Mouse (Mus musculus) kidney, postnatal 0 days (tissue): ENCODE measurements around the gene Rsph14. TPM values are rescaled to one million over a fixed set of nuclear protein-coding genes. Genes with fewer than 3 reads are reported as not detected.

Experiments
- ATAC-seq: fragments of 200-750 bp; cut with Nextera tagmentation; replicated peaks from 2 replicates; pipeline ENCODE4 v1.8.0; 2017; ENCODE audit warnings: low read depth, moderate number of reproducible peaks, moderate TSS enrichment, moderate library complexity; ENCODE audit not compliant: low FRiP score
- DNase-seq: peaks from one replicate; pipeline ENCODE4 v3.0.0-alpha.2; 2016; ENCODE audit warnings: low spot score
- H3K27ac ChIP-seq: fragments of 300-500 bp; sonication (generic); 2 replicates; pipeline ENCODE4 v1.5.1; 2014; ENCODE audit warnings: mild to moderate bottlenecking
- H3K27me3 ChIP-seq: fragments of 300-500 bp; sonication (generic); 2 replicates; pipeline ENCODE4 v1.6.1; 2014; ENCODE audit warnings: low read length, mixed read lengths; ENCODE audit not compliant: insufficient read depth
- H3K36me3 ChIP-seq: fragments of 300-500 bp; sonication (generic); 2 replicates; pipeline ENCODE4 v1.6.1; 2014; ENCODE audit warnings: low read length, mixed read lengths; ENCODE audit not compliant: insufficient read depth
- H3K4me1 ChIP-seq: fragments of 300-500 bp; sonication (generic); replicated peaks from 2 replicates; pipeline ENCODE4 v1.6.1; 2014; ENCODE audit warnings: antibody characterized with exemption, low read length, mixed read lengths; ENCODE audit not compliant: insufficient read depth
- H3K4me2 ChIP-seq: fragments of 300-500 bp; sonication (generic); 2 replicates; pipeline ENCODE4 v1.6.1; 2014; ENCODE audit warnings: mild to moderate bottlenecking, low read length, moderate library complexity, mixed read lengths
- H3K4me3 ChIP-seq: fragments of 300-500 bp; sonication (generic); replicated peaks from 2 replicates; pipeline ENCODE4 v1.5.1; 2014; ENCODE audit warnings: low read depth, low read length
- H3K9ac ChIP-seq: fragments of 300-500 bp; sonication (generic); 2 replicates; pipeline ENCODE4 v1.6.1; 2014; ENCODE audit warnings: low read depth, low read length
- H3K9me3 ChIP-seq: fragments of 300-500 bp; sonication (generic); replicated peaks from 2 replicates; pipeline ENCODE4 v1.6.1; 2016; ENCODE audit warnings: low read length, inconsistent platforms, mixed read lengths
- CTCF ChIP-seq: IDR thresholded peaks from 2 replicates; pipeline ENCODE4 v1.5.1; 2016; ENCODE audit warnings: antibody characterized with exemption, low read depth, mild to moderate bottlenecking, moderate library complexity
- WGBS: fragments of 180-500 bp; shearing (Covaris S2); extraction: QIAGEN DNeasy Blood & Tissue Kit; methylation state at CpG from one replicate; pipeline ENCODE4 v1.1.7; 2014; 5-methylcytosine and 5-hydroxymethylcytosine counted together
- polyA plus RNA-seq: library from polyadenylated mRNA; unstranded; fragments of >200 nt; fragmentation: Nextera tagmentation; extraction: Ambion mirVana; gene quantifications from 2 replicates; pipeline ENCODE4 v1.2.1, GENCODE M21; 2015

Gene Rsph14
- polyA plus RNA-seq, 1 experiment from 2014 or later, result not detected

- Histone ChIP-seq H3K9ac (no peak overlapping the region), H3K4me3 (no peak overlapping the region), H3K4me1 (no peaks in the 10 kb centered on the region), H3K27me3 (no peaks in the 10 kb centered on the region), H3K4me2 (no peak overlapping the region), H3K36me3 (no peaks in the 10 kb centered on the region), H3K9me3 (no peaks in the 10 kb centered on the region), H3K27ac (no peak overlapping the region)
- WGBS, result 82% methylated on average over 7 of the region's 7 CpGs
- no peak for TF ChIP-seq CTCF
- ATAC-seq (no peak), DNase-seq (no peak)
These were observed 56.0 kb downstream of the Rsph14 start for GRCm38 (mm10) chr10:74976429-74976828.

- TF ChIP-seq CTCF, result no peak
- DNase-seq, result no peak
- Histone ChIP-seq H3K36me3 (no peaks in the 10 kb centered on the region), H3K27me3 (no peaks in the 10 kb centered on the region), H3K4me1 (no peaks in the 10 kb centered on the region), H3K4me2 (no peak overlapping the region), H3K9ac (no peak overlapping the region), H3K9me3 (no peaks in the 10 kb centered on the region), H3K4me3 (no peak overlapping the region), H3K27ac (no peak overlapping the region)
- 72% methylated on average over 7 of the region's 7 CpGs for WGBS
- no peak for ATAC-seq
These were observed 56.8 kb downstream of the Rsph14 start for GRCm38 (mm10) chr10:74975626-74976025.

- Histone ChIP-seq H3K4me2 (no peak overlapping the region), H3K36me3 (no peaks in the 10 kb centered on the region), H3K27me3 (no peaks in the 10 kb centered on the region), H3K4me1 (0 out of 2 replicates have a peak, but pooled peaks cover 3% of the 10 kb centered on the region), H3K9me3 (no peaks in the 10 kb centered on the region), H3K9ac (no peak overlapping the region), H3K27ac (no peak overlapping the region), H3K4me3 (no peak overlapping the region)
- 52% methylated on average over 6 of the region's 6 CpGs for WGBS
- DNase-seq (no peak), ATAC-seq (no peak)
- TF ChIP-seq CTCF, result no peak
These were observed 59.4 kb downstream of the Rsph14 start for GRCm38 (mm10) chr10:74973026-74973425.

- H3K27me3 ChIP-seq, result no peaks in the 10 kb centered on the region
- no peaks in the 10 kb centered on the region for H3K36me3 ChIP-seq
- no peak overlapping the region for H3K4me2 ChIP-seq
- no peak overlapping the region for H3K9ac ChIP-seq
- no peaks in the 10 kb centered on the region for H3K9me3 ChIP-seq
- ATAC-seq, result no peak
- DNase-seq, result no peak
- 73% methylated on average over 2 of the region's 2 CpGs for WGBS
- no peak for TF ChIP-seq CTCF
- H3K4me3 ChIP-seq, result no peak overlapping the region
- H3K4me1 ChIP-seq, result peaks cover 3% of the 10 kb centered on the region; the same call in 1 of the 2 replicates
- no peak overlapping the region for H3K27ac ChIP-seq
These were observed 63.1 kb downstream of the Rsph14 start for GRCm38 (mm10) chr10:74969266-74969665.

GRCm38 (mm10) chr10:74967651-74968267 lies 64.6 kb downstream of the Rsph14 start:
- H3K4me2 ChIP-seq, result peak overlapping the region; percentile 98
- WGBS, result 5% methylated on average over 25 of the region's 25 CpGs
- H3K27me3 ChIP-seq, result no peaks in the 10 kb centered on the region
- DNase-seq (peak; percentile 32), ATAC-seq (no peak)
- H3K27ac ChIP-seq, result no peak overlapping the region
- no peak for TF ChIP-seq CTCF
- H3K36me3 ChIP-seq, result no peaks in the 10 kb centered on the region
- H3K9ac ChIP-seq, result peak overlapping the region; percentile 57; the same call in 1 of the 2 replicates
- H3K9me3 ChIP-seq, result no peaks in the 10 kb centered on the region
- peaks cover 3% of the 10 kb centered on the region; the same call in 1 of the 2 replicates for H3K4me1 ChIP-seq
- H3K4me3 ChIP-seq, result peak overlapping the region; percentile 59

GRCm38 (mm10) chr10:74966850-74967451 lies 65.4 kb downstream of the Rsph14 start, which contains the start of gene Gnaz:
Gene Gnaz, plus strand, starts transcription at chr10:74967177.
- peak; percentile 47 for TF ChIP-seq CTCF
- no peak within 1 kb of the TSS for H3K27ac ChIP-seq
- no peaks in the 10 kb centered on the region for H3K36me3 ChIP-seq
- DNase-seq, result peak; percentile 98
- H3K4me1 ChIP-seq, result peaks cover 3% of the 10 kb centered on the region; the same call in 1 of the 2 replicates
- WGBS, result under 1% methylated on average over 75 of the region's 83 CpGs
- peak within 1 kb of the TSS; percentile 98 for H3K4me2 ChIP-seq
- peak within 1 kb of the TSS; percentile 59 for H3K4me3 ChIP-seq
- H3K9ac ChIP-seq, result peak within 1 kb of the TSS; percentile 57; the same call in 1 of the 2 replicates
- no peaks in the 10 kb centered on the region for H3K9me3 ChIP-seq
- H3K27me3 ChIP-seq, result no peaks in the 10 kb centered on the region
- ATAC-seq, result peak; percentile 97
